Mouse (Mus musculus) erythroblast, embryonic 14.5 days (primary cell): Measurements from ENCODE around the gene Ccdc65. TPM values are rescaled to one million over a fixed set of nuclear protein-coding genes. Genes with fewer than 3 reads are reported as not detected.
A peak's percentile ranks its signal among the peaks of the same experiment; 100 is the strongest.

Experiments used
- H3K27me3 ChIP-seq: 2 replicates; pipeline ENCODE4 v1.6.1; 2012; ENCODE audit warnings: inconsistent platforms; ENCODE audit not compliant: control insufficient read depth
- H3K36me3 ChIP-seq: 2 replicates; pipeline ENCODE4 v1.6.1; 2012; ENCODE audit warnings: mild to moderate bottlenecking, inconsistent platforms; ENCODE audit not compliant: control insufficient read depth
- H3K4me1 ChIP-seq: 2 replicates; pipeline ENCODE4 v1.6.1; 2012; ENCODE audit warnings: inconsistent platforms; ENCODE audit not compliant: control insufficient read depth
- H3K4me3 ChIP-seq: replicated peaks from 2 replicates; pipeline ENCODE3; 2012; ENCODE audit warnings: moderate library complexity, mild to moderate bottlenecking, inconsistent platforms
- H3K9me3 ChIP-seq: 2 replicates; pipeline ENCODE4 v1.6.1; 2012; ENCODE audit warnings: low read length, inconsistent platforms, mixed read lengths; ENCODE audit not compliant: control insufficient read depth
- GATA1 ChIP-seq: IDR thresholded peaks from 2 replicates; pipeline ENCODE4 v1.6.1; 2012; ENCODE audit warnings: low read length, inconsistent platforms, mixed read lengths
- TAL1 ChIP-seq: IDR thresholded peaks from 3 replicates; pipeline ENCODE4 v1.6.1; 2012; ENCODE audit warnings: low read length, inconsistent platforms, mixed read lengths
- polyA plus RNA-seq: library from polyadenylated mRNA; stranded (reverse); fragments of >175 nt; gene quantifications from 2 replicates; pipeline ENCODE4 v1.2.3, GENCODE M21; 2012

Ccdc65 gene
- polyA plus RNA-seq, result 0.08 TPM in 1 of 2 replicates, not detected in the other

- Histone ChIP-seq H3K4me3 (peak within 1 kb of the TSS; percentile 27), H3K27me3 (peaks cover 45% of the 10 kb centered on the region), H3K36me3 (no peaks in the 10 kb centered on the region), H3K9me3 (no peaks in the 10 kb centered on the region), H3K4me1 (peaks cover 3% of the 10 kb centered on the region)
- TF ChIP-seq GATA1 (no peak), TAL1 (no peak)
Measured at GRCm38 (mm10) chr15:98707766-98708372, at the start of gene Ccdc65. Gene Ccdc65 (plus strand): TSS chr15:98708207.

GRCm38 (mm10) chr15:98662198-98662566 lies 45.8 kb upstream of the Ccdc65 start:
- no peaks in the 10 kb centered on the region for H3K27me3 ChIP-seq
- H3K9me3 ChIP-seq, result no peaks in the 10 kb centered on the region
- peaks cover 24% of the 10 kb centered on the region for H3K4me1 ChIP-seq
- TF ChIP-seq GATA1 (peak; percentile 82), TAL1 (peak; percentile 42; the same call in 2 of the 3 replicates)
- peaks cover 38% of the 10 kb centered on the region for H3K36me3 ChIP-seq
- H3K4me3 ChIP-seq, result peak overlapping the region; percentile 70

- Histone ChIP-seq H3K36me3 (peaks cover 31% of the 10 kb centered on the region), H3K4me3 (peak within 1 kb of the TSS; percentile 70), H3K4me1 (peaks cover 24% of the 10 kb centered on the region), H3K9me3 (no peaks in the 10 kb centered on the region), H3K27me3 (0 out of 2 replicates have a peak, but pooled peaks cover 1% of the 10 kb centered on the region)
- no peak for TF ChIP-seq GATA1
- no peak for TF ChIP-seq TAL1
Measured at GRCm38 (mm10) chr15:98662567-98663545, 45.2 kb upstream of the Ccdc65 start, which contains the start of gene Ddx23. Gene Ddx23 (minus strand): TSS chr15:98662894.

- Histone ChIP-seq H3K36me3 (peaks cover 17% of the 10 kb centered on the region), H3K9me3 (no peaks in the 10 kb centered on the region), H3K4me3 (no peak overlapping the region), H3K4me1 (peaks cover 24% of the 10 kb centered on the region), H3K27me3 (0 out of 2 replicates have a peak, but pooled peaks cover 2% of the 10 kb centered on the region)
- TF ChIP-seq GATA1, result no peak
- TF ChIP-seq TAL1, result no peak
Measured at GRCm38 (mm10) chr15:98664042-98664907, 43.7 kb upstream of the Ccdc65 start.

- Histone ChIP-seq H3K4me3 (no peak overlapping the region), H3K9me3 (peaks cover 5% of the 10 kb centered on the region; the same call in 1 of the 2 replicates), H3K4me1 (peaks cover 10% of the 10 kb centered on the region), H3K36me3 (no peaks in the 10 kb centered on the region), H3K27me3 (peaks cover 60% of the 10 kb centered on the region)
- TF ChIP-seq GATA1 (no peak), TAL1 (no peak)
Measured at GRCm38 (mm10) chr15:98672592-98672991, 35.4 kb upstream of the Ccdc65 start.

- Histone ChIP-seq H3K4me1 (peaks cover 10% of the 10 kb centered on the region), H3K27me3 (peaks cover 69% of the 10 kb centered on the region), H3K36me3 (no peaks in the 10 kb centered on the region), H3K9me3 (peaks cover 5% of the 10 kb centered on the region; the same call in 1 of the 2 replicates), H3K4me3 (no peak overlapping the region)
- TF ChIP-seq GATA1 (no peak), TAL1 (no peak)
Measured at GRCm38 (mm10) chr15:98673732-98674131, 34.3 kb upstream of the Ccdc65 start.

GRCm38 (mm10) chr15:98674284-98674993 lies 33.6 kb upstream of the Ccdc65 start:
- TF ChIP-seq GATA1, result no peak
- no peak for TF ChIP-seq TAL1
- peaks cover 10% of the 10 kb centered on the region for H3K4me1 ChIP-seq
- H3K36me3 ChIP-seq, result no peaks in the 10 kb centered on the region
- peaks cover 76% of the 10 kb centered on the region for H3K27me3 ChIP-seq
- no peak overlapping the region for H3K4me3 ChIP-seq
- H3K9me3 ChIP-seq, result peaks cover 5% of the 10 kb centered on the region; the same call in 1 of the 2 replicates

- H3K4me1 ChIP-seq, result peaks cover 10% of the 10 kb centered on the region
- H3K9me3 ChIP-seq, result peaks cover 5% of the 10 kb centered on the region; the same call in 1 of the 2 replicates
Measured at GRCm38 (mm10) chr15:98674994-98675545, 32.9 kb upstream of the Ccdc65 start.

More at GRCm38 (mm10) chr15:98674994-98675545, 32.9 kb upstream of the Ccdc65 start:
- Histone ChIP-seq H3K27me3 (peaks cover 78% of the 10 kb centered on the region), H3K36me3 (no peaks in the 10 kb centered on the region), H3K4me3 (no peak overlapping the region)
- no peak for TF ChIP-seq TAL1
- TF ChIP-seq GATA1, result no peak
